Mouse (Mus musculus): ENCODE data around the gene Gm16451. TPM values are rescaled to one million over a fixed set of nuclear protein-coding genes. Genes with fewer than 3 reads are reported as not detected.
"Not testable (repeated sequence)": the region's sequence is repeated elsewhere in the genome, so short reads cannot be mapped to it uniquely, and the experiment has no call there.

Gm16451 gene
- not detected for total RNA-seq (2021)
- not detected in 2 replicates for polyA plus RNA-seq (2012; rRNA removed)
- long read RNA-seq = 0 reads

- not testable (repeated sequence) for DNase-seq
Measured at GRCm38 (mm10) chr7:22118145-22118544, at the start of gene Gm16451. TSS of gene Gm16451 (minus strand) at chr7:22118245.

GRCm38 (mm10) chr7:22163935-22164334 lies 45.9 kb upstream of the Gm16451 start, which contains the start of gene Vmn1r142:
TSS of gene Vmn1r142 (minus strand) at chr7:22164035.
- not testable (repeated sequence) for DNase-seq

- DNase-seq = not testable (repeated sequence)
Measured at GRCm38 (mm10) chr7:22134641-22135040, 16.6 kb upstream of the Gm16451 start, which contains the start of gene Gm10666. TSS of gene Gm10666 (minus strand) at chr7:22134741.

- not testable (repeated sequence) for DNase-seq
Measured at GRCm38 (mm10) chr7:22068757-22069156, 49.3 kb downstream of the Gm16451 start, which contains the start of gene Vmn1r139. TSS of gene Vmn1r139 (plus strand) at chr7:22069057.

Other genes with a start within 250 kb of the Gm16451 start
- gene Gm5891, start 197.0 kb downstream of the Gm16451 start, total RNA-seq (2021) = not detected
- not detected in 2 replicates for gene Gm5891, start 197.0 kb downstream of the Gm16451 start, polyA plus RNA-seq (2012; rRNA removed)
- not detected for gene Vmn1r137, start 123.7 kb downstream of the Gm16451 start, total RNA-seq (2021)
- gene Vmn1r137, start 123.7 kb downstream of the Gm16451 start, polyA plus RNA-seq (2012; rRNA removed) = not detected in 2 replicates
- gene Vmn1r138, start 89.3 kb downstream of the Gm16451 start, total RNA-seq (2021) = not detected
- not detected in 2 replicates for gene Vmn1r138, start 89.3 kb downstream of the Gm16451 start, polyA plus RNA-seq (2012; rRNA removed)
- gene Gm6176, start 61.9 kb downstream of the Gm16451 start, total RNA-seq (2021) = not detected
- not detected in 2 replicates for gene Gm6176, start 61.9 kb downstream of the Gm16451 start, polyA plus RNA-seq (2012; rRNA removed)
- not detected for gene Vmn1r139, start 49.2 kb downstream of the Gm16451 start, total RNA-seq (2021)
- not detected in 2 replicates for gene Vmn1r139, start 49.2 kb downstream of the Gm16451 start, polyA plus RNA-seq (2012; rRNA removed)
- gene Gm10666, start 16.5 kb upstream of the Gm16451 start, total RNA-seq (2021) = not detected
- not detected in 2 replicates for gene Gm10666, start 16.5 kb upstream of the Gm16451 start, polyA plus RNA-seq (2012; rRNA removed)
- gene Vmn1r142, start 45.8 kb upstream of the Gm16451 start, total RNA-seq (2021) = not detected
- not detected in 2 replicates for gene Vmn1r142, start 45.8 kb upstream of the Gm16451 start, polyA plus RNA-seq (2012; rRNA removed)
- not detected for gene Vmn1r143, start 71.1 kb upstream of the Gm16451 start, total RNA-seq (2021)
- not detected in 2 replicates for gene Vmn1r143, start 71.1 kb upstream of the Gm16451 start, polyA plus RNA-seq (2012; rRNA removed)
- gene Gm8653, start 83.0 kb upstream of the Gm16451 start, total RNA-seq (2021) = not detected
- gene Gm8653, start 83.0 kb upstream of the Gm16451 start, polyA plus RNA-seq (2012; rRNA removed) = not detected in 2 replicates
- gene Gm8453, start 111.2 kb upstream of the Gm16451 start, total RNA-seq (2021) = not detected
- gene Gm8453, start 111.2 kb upstream of the Gm16451 start, polyA plus RNA-seq (2012; rRNA removed) = not detected in 2 replicates
- not detected for gene Gm4187, start 211.5 kb upstream of the Gm16451 start, total RNA-seq (2021)
- gene Gm4187, start 211.5 kb upstream of the Gm16451 start, polyA plus RNA-seq (2012; rRNA removed) = not detected in 2 replicates